Mouse (Mus musculus): Measurements from ENCODE around the gene Ankrd33. TPM values are rescaled to one million over a fixed set of nuclear protein-coding genes. Genes with fewer than 3 reads are reported as not detected.
A peak's percentile ranks its signal among the peaks of the same experiment; 100 is the strongest.

The Ankrd33 gene
- total RNA-seq, 4 experiments from 2014 or later, result 0.25 TPM; not detected in 3

- DNase-seq (ENCODE audit: low spot score in 2 of 2), result no peak
Observed at GRCm38 (mm10) chr15:101122290-101122589, 6.7 kb downstream of the Ankrd33 start.

GRCm38 (mm10) chr15:101123202-101123601 lies 7.6 kb downstream of the Ankrd33 start:
- DNase-seq (ENCODE audit: low spot score in 2 of 2), result no peak

- DNase-seq (ENCODE audit: low spot score in 2 of 2), result no peak
Observed at GRCm38 (mm10) chr15:101125561-101125960, 10.0 kb downstream of the Ankrd33 start.

GRCm38 (mm10) chr15:101126876-101127544 lies 11.5 kb downstream of the Ankrd33 start:
- DNase-seq (ENCODE audit: low spot score in 2 of 2), result no peak

- no peak for DNase-seq (ENCODE audit: low spot score in 2 of 2)
Observed at GRCm38 (mm10) chr15:101128181-101129089, 12.9 kb downstream of the Ankrd33 start, which contains the start of gene Acvrl1. Gene Acvrl1, plus strand, starts transcription at chr15:101128522.

GRCm38 (mm10) chr15:101129412-101129811 lies 13.9 kb downstream of the Ankrd33 start:
- DNase-seq (ENCODE audit: low spot score in 2 of 2), result no peak

GRCm38 (mm10) chr15:101131498-101131897 lies 15.9 kb downstream of the Ankrd33 start:
- no peak for DNase-seq (ENCODE audit: low spot score in 2 of 2)

- no peak for DNase-seq (ENCODE audit: low spot score in 2 of 2)
Observed at GRCm38 (mm10) chr15:101132041-101132440, 16.5 kb downstream of the Ankrd33 start.

GRCm38 (mm10) chr15:101132761-101133160 lies 17.2 kb downstream of the Ankrd33 start:
- DNase-seq (ENCODE audit: low spot score in 2 of 2), result no peak

GRCm38 (mm10) chr15:101133993-101134704 lies 18.6 kb downstream of the Ankrd33 start:
- no peak for DNase-seq (ENCODE audit: low spot score in 2 of 2)

GRCm38 (mm10) chr15:101135405-101135804 lies 19.9 kb downstream of the Ankrd33 start:
- no peak for DNase-seq (ENCODE audit: low spot score in 2 of 2)

- no peak for DNase-seq (ENCODE audit: low spot score in 2 of 2)
Observed at GRCm38 (mm10) chr15:101137455-101137854, 21.9 kb downstream of the Ankrd33 start.

GRCm38 (mm10) chr15:101138675-101139074 lies 23.1 kb downstream of the Ankrd33 start:
- DNase-seq (ENCODE audit: low spot score in 2 of 2), result no peak

GRCm38 (mm10) chr15:101139885-101140284 lies 24.3 kb downstream of the Ankrd33 start:
- no peak for DNase-seq (ENCODE audit: low spot score in 2 of 2)

- no peak for DNase-seq (ENCODE audit: low spot score in 2 of 2)
Observed at GRCm38 (mm10) chr15:101140587-101140986, 25.0 kb downstream of the Ankrd33 start.

GRCm38 (mm10) chr15:101141061-101141541 lies 25.5 kb downstream of the Ankrd33 start:
- DNase-seq (ENCODE audit: low spot score in 2 of 2), result no peak

GRCm38 (mm10) chr15:101142672-101143071 lies 27.1 kb downstream of the Ankrd33 start:
- no peak for DNase-seq (ENCODE audit: low spot score in 2 of 2)

GRCm38 (mm10) chr15:101143494-101143893 lies 27.9 kb downstream of the Ankrd33 start:
- DNase-seq (ENCODE audit: low spot score in 2 of 2), result no peak

GRCm38 (mm10) chr15:101144176-101144575 lies 28.6 kb downstream of the Ankrd33 start:
- DNase-seq (ENCODE audit: low spot score in 2 of 2), result no peak

GRCm38 (mm10) chr15:101144779-101145178 lies 29.2 kb downstream of the Ankrd33 start:
- DNase-seq (ENCODE audit: low spot score in 2 of 2), result no peak

GRCm38 (mm10) chr15:101145424-101146099 lies 30.0 kb downstream of the Ankrd33 start:
- DNase-seq (ENCODE audit: low spot score in 2 of 2), result peak; percentile 90 to 92

Measured in layer of hippocampus, adult 8-10 months (tissue).